Mouse (Mus musculus): ENCODE data around the gene Aldh18a1.

GRCm38 (mm10) chr19:40528254-40528653, 60.0 kb downstream of the Aldh18a1 start:
- no peak for TF ChIP-seq MAFK (IDR thresholded peaks at IDR 0.05; ENCODE audit: insufficient replicate concordance, low read length)
- TF ChIP-seq CTCF (conservative IDR thresholded peaks at IDR 0.05 in 1 of 2, IDR thresholded peaks at IDR 0.05 in 1 of 2; ENCODE audit: low read depth in 2 of 2, low read length in 2 of 2): no peak
- TF ChIP-seq CHD1 (IDR thresholded peaks at IDR 0.05; ENCODE audit: low read depth, low read length): no peak
- TF ChIP-seq MYC (IDR thresholded peaks at IDR 0.05; ENCODE audit: low read depth, low read length): no peak
- no peak for TF ChIP-seq SIN3A (IDR thresholded peaks at IDR 0.05; ENCODE audit: low read length)
- no peak for TF ChIP-seq ZNF384 (IDR thresholded peaks at IDR 0.05; ENCODE audit: low read depth, low read length)

Data from CH12.LX (cell line).